8 mouse cellular contexts compared by ENCODE assay signal in genomic region chr3:63554872-63555271, GRCm38 (mm10).
DNase-seq lines count a peak whose midpoint lies in the region; ATAC-seq and TF ChIP-seq lines count a peak whose summit lies in the region.

No protein-coding gene starts in this region.

- TF ChIP-seq CTCF in Patski (IDR thresholded peaks at IDR 0.05): peak; percentile 71

- ATAC-seq in limb, embryonic 11.5 days (ENCODE audit: insufficient number of reproducible peaks, low FRiP score, low TSS enrichment, low read depth): no peak
- no peak for ATAC-seq in Patski

- CTCF ChIA-PET in Patski (lab: Charles Lee): interaction anchor here (0.8 to 1.7 kb wide), 11 partner anchors 9 to 386 kb away, joined by 3 to 7 read pairs (median 4); partner anchors contain the start of gene E130311K13Rik

- no peak overlapping the region for H3K4me3 ChIP-seq in limb, embryonic 11.5 days (ENCODE audit: low read depth, low read length)
- no peak overlapping the region for H3K4me3 ChIP-seq in limb, embryonic 10.5 days

- H3K27me3 ChIP-seq in limb, embryonic 11.5 days (ENCODE audit: control insufficient read depth, insufficient read depth, low read length): no peaks in the 10 kb centered on the region
- H3K27me3 ChIP-seq in limb, embryonic 10.5 days (ENCODE audit: low read depth, poor library complexity, severe bottlenecking): no peaks in the 10 kb centered on the region
- no peaks in the 10 kb centered on the region for H3K27me3 ChIP-seq in Patski

- H3K27ac ChIP-seq in limb, embryonic 11.5 days (replicated peaks; ENCODE audit: low read depth, low read length): no peak overlapping the region
- no peak overlapping the region for H3K27ac ChIP-seq in limb, embryonic 10.5 days

- no peak overlapping the region for H3K9ac ChIP-seq in limb, embryonic 11.5 days (ENCODE audit: low read length)

- H3K36me3 ChIP-seq in limb, embryonic 11.5 days (ENCODE audit: control insufficient read depth, insufficient read depth, low read length): no peaks in the 10 kb centered on the region
- H3K36me3 ChIP-seq in limb, embryonic 10.5 days: no peaks in the 10 kb centered on the region

- POLR2A ChIA-PET in Patski (lab: Charles Lee): no interaction called here

- 10% methylated on average over 9 of the region's 9 CpGs for WGBS in limb, embryonic 11.5 days
- WGBS in limb, embryonic 10.5 days: 12% methylated on average over 9 of the region's 9 CpGs

- H3K4me2 ChIP-seq in limb, embryonic 11.5 days (ENCODE audit: low read depth, severe bottlenecking): no peak overlapping the region

- in situ Hi-C loops in Patski (cut with MboI; ENCODE audit: low pct_unique_long_range_greater_than_20kb): loop anchor here (5.0 to 25.0 kb wide), 5 partner anchors 307 to 1240 kb away; partner anchors contain the start of gene E130311K13Rik

- H3K9me3 ChIP-seq in limb, embryonic 11.5 days (ENCODE audit: control insufficient read depth, low read length): no peaks in the 10 kb centered on the region
- no peaks in the 10 kb centered on the region for H3K9me3 ChIP-seq in limb, embryonic 10.5 days (replicated peaks)

- DNase-seq in limb, embryonic 11.5 days (ENCODE audit: low spot score): peak; percentile 32
- DNase-seq in limb, embryonic 10.5 days (ENCODE audit: low spot score): no peak
- DNase-seq in Patski (ENCODE audit: low read depth, low spot score): peak; percentile 49
- DNase-seq in embryo, embryonic 11.5 days (ENCODE audit: low read depth, low spot score): peak; percentile 53
- DNase-seq in induced T-regulatory cell, adult 2 months (ENCODE audit: low read depth): peak; percentile 67
- peak; percentile 56 for DNase-seq in lung, postnatal 10 days
- peak; percentile 34 for DNase-seq in skeletal muscle tissue, adult 2 months (ENCODE audit: low read depth, low spot score)
- DNase-seq in thymus, postnatal 36 days: no peak

- H3K4me1 ChIP-seq in limb, embryonic 11.5 days (ENCODE audit: control insufficient read depth, insufficient read depth, low read length): no peaks in the 10 kb centered on the region
- peaks cover 32% of the 10 kb centered on the region for H3K4me1 ChIP-seq in limb, embryonic 10.5 days

Comparison
In these comparisons a context has a peak if more than half of its experiments do, and no peak if none do; other contexts are left out.
1. DNase-seq: peak in limb, embryonic 11.5 days (single experiment), Patski (single experiment), embryo, embryonic 11.5 days (single experiment), induced T-regulatory cell, adult 2 months (single experiment), lung, postnatal 10 days (single experiment) and skeletal muscle tissue, adult 2 months (single experiment); none in limb, embryonic 10.5 days (single experiment) and thymus, postnatal 36 days (0 of 2).